Comparison of ENCODE assay signal across 26 mouse cellular contexts in genomic region chr1:195082142-195082541, GRCm38 (mm10).
"Had no signal": no experiment of that assay in that cellular context is flagged by ENCODE, and none has a peak within 500 bp of the region (broad histone marks: within the 10 kb centered on the region; RNA-seq: fewer than 3 reads in every experiment).

No protein-coding gene starts in this region.

- H3K4me3 ChIP-seq: gastrocnemius, adult 2 months; heart, adult 2 months; heart, embryonic 13.5 days; heart, embryonic 15.5 days; hindbrain, embryonic 12.5 days; intestine, embryonic 15.5 days; layer of hippocampus, adult 2 months; left cerebral cortex, adult 2 months; limb, embryonic 10.5 days; limb, embryonic 12.5 days had no signal

- DNase-seq: forebrain, postnatal 0 days; gastrocnemius, adult 2 months; gastrocnemius, postnatal 10 days; gastrocnemius, postnatal 25 days; heart, adult 11 months; heart, adult 2 months; heart, postnatal 14 days; heart, postnatal 36 days; kidney, adult 18-20 months; kidney, adult 8-10 months; kidney, postnatal 10 days; kidney, postnatal 25 days; kidney, postnatal 4 days had no signal

- H3K4me1 ChIP-seq: heart, embryonic 13.5 days; heart, embryonic 15.5 days; hindbrain, embryonic 12.5 days; intestine, embryonic 15.5 days; limb, embryonic 10.5 days; limb, embryonic 12.5 days had no signal

- ATAC-seq: forebrain, postnatal 0 days; hindbrain, embryonic 16.5 days; inflammation-experienced regulatory T-cells, adult 6 months; intestine, embryonic 15.5 days; intestine, postnatal 0 days had no signal

- H3K36me3 ChIP-seq: heart, embryonic 13.5 days; hindbrain, embryonic 12.5 days; intestine, embryonic 15.5 days; limb, embryonic 10.5 days; limb, embryonic 12.5 days had no signal

- H3K27ac ChIP-seq: gastrocnemius, adult 2 months; heart, adult 2 months; heart, embryonic 13.5 days; heart, embryonic 15.5 days; hindbrain, embryonic 12.5 days; hindbrain, embryonic 14.5 days; intestine, embryonic 15.5 days; layer of hippocampus, adult 2 months; left cerebral cortex, adult 2 months; limb, embryonic 10.5 days; limb, embryonic 12.5 days had no signal

- H3K9ac ChIP-seq: forebrain, postnatal 0 days; heart, embryonic 13.5 days; heart, embryonic 15.5 days; hindbrain, embryonic 12.5 days; hindbrain, embryonic 14.5 days; intestine, embryonic 15.5 days; limb, embryonic 12.5 days had no signal

- H3K4me2 ChIP-seq: heart, embryonic 11.5 days; heart, embryonic 13.5 days; heart, embryonic 15.5 days; hindbrain, embryonic 12.5 days; hindbrain, embryonic 14.5 days; intestine, embryonic 15.5 days; limb, embryonic 12.5 days had no signal

- H3K27me3 ChIP-seq: heart, embryonic 13.5 days; heart, embryonic 15.5 days; hindbrain, embryonic 12.5 days; intestine, embryonic 15.5 days; limb, embryonic 12.5 days had no signal

- H3K9me3 ChIP-seq: heart, embryonic 15.5 days; hindbrain, embryonic 12.5 days; intestine, embryonic 15.5 days; limb, embryonic 10.5 days; limb, embryonic 12.5 days had no signal
